Mouse (Mus musculus) CH12.LX (cell line): ENCODE measurements around the gene Slc6a2.

Source experiments
- CHD1 ChIP-seq: IDR thresholded peaks from 2 replicates; pipeline ENCODE4 v1.6.1; 2012; ENCODE audit warnings: low read depth, low read length, improper control_type of control experiment, inconsistent platforms
- EP300 ChIP-seq: IDR thresholded peaks from 2 replicates; pipeline ENCODE4 v1.6.1; 2011; ENCODE audit warnings: low read length, improper control_type of control experiment
- MAX ChIP-seq: IDR thresholded peaks from 2 replicates; pipeline ENCODE4 v1.6.1; 2011; ENCODE audit warnings: low read length, improper control_type of control experiment
- POLR2A ChIP-seq: IDR thresholded peaks from 2 replicates; pipeline ENCODE4 v1.6.1; 2011; ENCODE audit warnings: low read depth, mild to moderate bottlenecking, improper control_type of control experiment, low read length
- SIN3A ChIP-seq: IDR thresholded peaks from 2 replicates; pipeline ENCODE4 v1.6.1; 2012; ENCODE audit warnings: low read length, improper control_type of control experiment, inconsistent platforms
- TBP ChIP-seq: conservative IDR thresholded peaks from 2 replicates; pipeline ENCODE4 v1.6.1; 2011; ENCODE audit warnings: low read depth, low read length, improper control_type of control experiment

GRCm38 (mm10) chr8:92913396-92913795 lies 46.5 kb upstream of the Slc6a2 start:
- TF ChIP-seq CHD1 (no peak), TBP (no peak), EP300 (no peak), POLR2A (no peak), SIN3A (no peak), MAX (no peak)
